Mouse (Mus musculus) c-Kit-positive CD71-negative TER-119-negative erythroid progenitor cells, embryonic 14.5 days (primary cell): Measurements from ENCODE around the gene Asic2.
A peak's percentile ranks its signal among the peaks of the same experiment; 100 is the strongest.

Experiments
- DNase-seq: peaks from one replicate; pipeline ENCODE4 v3.0.0-alpha.2; 2013; ENCODE audit warnings: low read depth

The Asic2 gene

DNA sequence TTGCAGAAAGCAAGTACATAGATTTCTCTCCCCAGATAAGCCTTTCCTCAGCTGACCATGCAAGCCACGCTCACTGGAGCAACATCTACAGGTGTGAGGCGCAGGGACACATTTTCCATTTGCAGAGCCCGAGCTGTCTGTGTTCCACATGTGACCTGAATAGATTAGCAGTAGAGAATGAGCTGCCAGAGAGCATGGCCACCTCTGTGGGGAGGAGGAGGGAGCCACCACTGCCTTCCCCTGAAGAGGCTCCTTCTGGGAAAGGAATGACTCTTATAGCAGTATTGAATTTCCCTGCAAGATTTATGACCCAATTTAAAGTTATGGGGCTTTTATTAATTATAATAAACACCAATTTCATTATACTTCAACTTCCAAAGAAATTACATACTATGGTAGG lies 230.5 kb downstream of the Asic2 start:
- DNase-seq, result no peak

DNA sequence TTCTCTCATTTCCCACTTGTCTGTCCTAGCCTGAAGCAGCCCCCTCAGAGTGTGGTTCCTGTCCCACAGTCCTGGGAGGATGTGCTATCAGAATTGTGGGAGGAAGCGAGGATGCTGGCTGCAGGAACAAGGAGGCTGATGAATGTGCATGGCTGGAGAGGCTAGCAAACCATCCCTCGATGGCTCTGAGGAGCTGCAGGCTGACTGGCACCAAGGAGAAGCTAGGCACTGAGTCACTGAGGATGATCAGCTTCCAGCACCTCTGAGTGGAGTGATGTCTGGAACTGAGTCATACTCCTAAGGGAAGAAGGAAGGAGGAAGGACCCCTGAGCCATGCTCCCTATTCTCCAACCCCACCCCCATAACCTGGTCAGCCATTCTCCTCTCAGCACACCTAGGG lies 246.2 kb downstream of the Asic2 start:
- DNase-seq, result no peak

DNA sequence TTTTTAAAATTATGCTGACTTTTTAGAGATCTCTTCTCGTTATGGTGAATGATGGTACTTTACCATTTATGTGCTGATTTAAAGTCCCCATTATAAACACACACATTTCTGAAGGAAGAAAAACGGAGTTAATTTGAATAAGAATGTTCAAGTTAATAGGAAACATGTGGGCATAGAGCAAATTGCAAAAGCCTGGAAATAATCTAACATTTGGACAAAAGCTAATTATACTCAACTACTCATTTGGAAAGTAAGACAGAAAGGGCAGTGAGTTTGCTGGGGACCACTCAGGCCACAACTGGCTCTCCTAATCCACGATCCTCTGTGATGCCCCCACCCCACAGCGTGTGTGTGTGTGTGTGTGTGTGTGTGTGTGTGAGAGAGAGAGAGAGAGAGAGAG lies 253.5 kb downstream of the Asic2 start:
- no peak for DNase-seq

DNA sequence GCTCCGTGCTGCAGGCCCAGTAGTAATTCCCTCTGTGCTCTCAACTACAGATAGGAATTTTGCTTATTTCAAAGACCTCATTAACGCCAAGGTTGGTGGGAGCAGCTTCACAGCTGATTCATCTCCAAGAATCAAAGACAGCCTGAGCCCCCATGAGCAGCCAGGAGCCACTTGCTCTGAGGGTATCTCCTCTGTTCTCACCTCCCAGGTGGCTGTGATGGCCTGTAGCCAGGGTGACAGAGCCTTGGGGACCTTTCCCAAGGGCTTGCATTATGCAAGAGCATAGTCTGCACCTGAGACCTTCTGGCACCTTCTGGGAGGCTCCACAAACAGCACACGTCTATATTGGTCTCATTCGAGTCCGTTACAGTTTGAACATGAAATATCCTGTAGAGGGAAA lies 261.3 kb downstream of the Asic2 start:
- no peak for DNase-seq

DNA sequence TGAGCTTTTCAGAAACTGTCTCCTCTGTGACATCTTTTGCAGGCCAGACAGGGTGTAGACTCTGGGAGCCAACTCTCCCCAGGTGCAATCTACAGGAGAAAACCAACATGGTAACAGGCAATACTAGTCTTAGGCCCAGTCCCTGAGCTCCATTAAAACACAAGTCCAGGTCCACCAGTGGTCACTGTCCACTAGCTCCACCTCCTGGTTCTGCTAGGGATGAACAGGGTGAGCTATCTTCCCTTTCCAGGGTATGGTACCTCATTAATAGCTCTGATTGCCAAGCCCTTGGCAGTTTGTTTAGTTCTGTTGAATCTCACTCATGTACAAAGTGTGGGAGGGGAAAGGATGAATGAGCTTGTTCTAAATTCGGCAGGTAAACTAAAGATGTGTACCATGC lies 270.2 kb downstream of the Asic2 start:
- DNase-seq, result no peak

DNA sequence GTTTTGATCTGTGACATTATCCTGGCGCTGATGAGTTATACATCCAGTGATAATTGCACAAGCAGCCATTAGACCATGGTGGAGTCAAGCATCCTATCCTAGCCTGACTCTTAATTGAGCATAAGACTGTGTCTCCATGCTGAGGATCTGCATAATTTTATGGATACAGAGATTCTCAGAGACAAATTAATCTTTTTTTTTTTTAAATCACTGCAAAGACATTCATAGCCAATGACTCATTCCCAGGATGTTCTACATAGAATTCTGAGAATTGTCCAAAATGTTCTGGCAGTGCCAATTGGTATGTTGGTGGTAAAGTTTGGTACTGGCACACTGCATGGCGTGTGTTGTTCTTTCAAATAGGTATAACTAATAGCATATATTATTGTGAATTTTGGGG lies 272.8 kb downstream of the Asic2 start:
- DNase-seq, result no peak

DNA sequence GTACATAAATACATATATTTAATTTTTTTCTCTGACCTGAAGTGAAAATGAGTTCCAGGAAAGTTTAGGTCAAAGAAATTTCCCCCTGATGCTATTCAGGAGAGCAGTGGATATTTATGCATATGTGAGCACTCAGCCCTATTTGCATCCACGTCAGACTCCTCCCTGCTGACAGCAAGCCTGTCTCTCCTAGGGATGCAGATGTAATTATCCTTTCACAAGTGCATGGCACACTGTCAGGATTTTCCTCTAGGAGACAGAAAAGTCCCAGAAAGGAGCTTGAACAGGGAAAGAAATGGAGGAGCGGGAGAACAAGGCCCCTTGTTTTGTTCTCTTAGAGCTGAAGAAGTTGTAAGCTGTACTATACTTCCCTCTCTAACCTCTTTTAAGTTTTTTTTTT lies 287.7 kb downstream of the Asic2 start:
- DNase-seq, result no peak

DNA sequence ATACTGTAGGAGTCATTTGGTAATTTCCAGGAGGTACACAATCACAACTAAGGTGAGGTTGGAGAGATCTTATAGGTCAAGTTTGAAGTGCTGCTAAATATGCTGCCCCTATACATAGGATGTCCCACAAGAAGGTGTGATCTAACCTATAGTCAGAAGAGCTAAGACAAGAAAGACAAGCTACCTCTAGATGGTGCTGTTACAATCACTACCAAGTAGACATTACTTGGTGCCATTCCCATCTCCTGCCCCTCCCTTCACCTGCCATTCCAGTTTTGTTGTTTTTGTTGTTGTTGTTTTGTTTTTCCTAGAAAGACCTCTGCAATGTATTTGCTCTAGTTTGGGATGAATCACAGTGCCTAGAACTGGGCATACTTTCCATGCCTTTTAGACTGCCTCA lies 296.5 kb downstream of the Asic2 start:
- no peak for DNase-seq

DNA sequence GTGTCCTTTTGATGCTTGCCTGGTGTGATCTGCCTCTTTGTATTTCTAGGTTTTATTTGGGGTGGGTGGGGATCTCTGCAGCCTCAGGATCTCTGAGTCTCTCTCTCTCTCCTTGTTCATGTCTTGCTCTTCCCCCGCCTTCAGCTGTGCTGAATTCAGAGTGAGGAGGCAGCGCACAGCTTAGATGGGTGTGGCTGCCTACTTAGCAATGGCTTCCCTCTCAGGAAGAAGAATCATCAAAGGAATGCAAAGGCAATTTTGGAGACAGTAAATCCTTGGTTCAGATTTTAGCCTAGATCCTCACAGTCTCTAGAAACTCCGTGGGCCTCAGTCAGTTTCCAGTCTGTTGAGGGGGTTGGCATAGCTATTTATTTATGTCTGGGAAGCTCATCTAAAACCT lies 297.8 kb downstream of the Asic2 start:
- DNase-seq, result no peak

DNA sequence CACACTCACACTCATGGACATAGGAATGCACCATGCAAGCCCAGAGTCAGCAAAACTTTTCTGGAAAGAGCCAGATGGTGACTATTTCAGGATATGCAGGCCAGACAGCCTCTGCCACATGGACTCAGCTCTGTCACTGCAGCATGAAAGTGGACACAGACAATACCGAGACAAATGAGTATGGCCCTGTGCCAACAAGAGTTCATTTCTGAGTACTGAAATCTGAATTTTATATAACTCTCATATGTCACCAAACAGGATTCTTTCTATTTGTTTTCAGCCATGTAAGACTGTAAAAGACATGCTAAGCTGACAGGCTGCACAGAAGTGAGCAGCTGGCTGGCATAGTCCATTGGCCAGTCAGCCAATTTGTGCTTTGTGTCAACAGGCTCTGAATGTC lies 309.4 kb downstream of the Asic2 start:
- no peak for DNase-seq

DNA sequence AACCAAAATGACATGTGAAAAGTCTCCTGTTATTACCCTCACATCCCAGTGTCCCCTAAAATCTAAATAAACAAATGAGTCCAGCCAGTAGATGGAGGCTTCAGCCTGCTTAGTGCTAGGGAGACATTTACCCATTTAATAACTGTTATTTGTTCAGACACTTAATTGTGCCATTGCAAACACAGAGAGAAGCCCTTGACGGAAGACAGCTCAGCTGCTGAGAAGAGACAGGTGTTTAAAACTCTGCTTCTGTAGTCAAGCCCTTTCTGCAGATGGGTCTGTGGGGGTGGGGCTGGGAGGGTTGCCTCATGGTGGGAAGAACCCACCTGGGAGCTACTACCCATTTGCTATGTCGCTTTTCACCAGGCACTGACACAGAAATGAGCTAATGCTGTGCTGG lies 311.1 kb downstream of the Asic2 start:
- DNase-seq, result no peak

DNA sequence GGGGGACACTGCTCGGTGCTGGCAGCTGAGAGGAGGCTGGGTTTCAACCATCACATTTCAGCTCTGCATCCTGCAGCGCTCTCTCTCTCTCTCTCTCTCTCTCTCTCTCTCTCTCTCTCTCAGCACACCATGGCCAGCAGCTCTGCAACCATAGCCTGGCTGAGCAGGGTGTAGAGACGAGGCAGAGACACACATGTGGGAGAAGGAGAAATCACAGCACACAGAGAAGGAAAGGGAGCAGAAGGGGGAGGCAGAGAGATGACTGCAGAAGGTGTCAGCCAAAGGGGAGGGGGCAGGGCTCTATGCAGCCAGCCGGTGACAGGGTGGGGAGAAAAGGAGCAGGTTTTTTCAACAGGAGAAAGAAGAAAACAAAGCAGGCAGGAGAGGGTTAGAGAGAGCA lies 320.4 kb downstream of the Asic2 start:
- DNase-seq, result no peak

DNA sequence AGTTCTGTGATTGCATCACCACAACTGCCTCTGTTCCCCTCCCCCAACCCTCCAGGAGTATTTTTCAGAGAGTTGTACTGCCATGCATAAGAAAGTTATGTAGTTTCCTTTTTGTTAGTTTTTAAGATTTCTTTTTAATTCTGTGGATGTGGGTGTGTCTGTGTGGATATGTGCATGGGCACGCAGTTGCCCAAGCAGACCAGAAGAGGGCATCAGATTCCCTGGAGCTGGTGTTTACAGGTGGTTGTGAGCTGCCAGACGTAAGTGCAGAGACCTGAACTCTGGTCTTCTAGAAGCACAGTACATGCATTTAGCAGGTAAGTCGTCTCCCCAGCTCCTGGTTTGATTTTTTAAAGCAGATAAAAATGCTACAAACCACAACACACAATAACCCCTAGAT lies 322.7 kb downstream of the Asic2 start:
- DNase-seq, result no peak

DNA sequence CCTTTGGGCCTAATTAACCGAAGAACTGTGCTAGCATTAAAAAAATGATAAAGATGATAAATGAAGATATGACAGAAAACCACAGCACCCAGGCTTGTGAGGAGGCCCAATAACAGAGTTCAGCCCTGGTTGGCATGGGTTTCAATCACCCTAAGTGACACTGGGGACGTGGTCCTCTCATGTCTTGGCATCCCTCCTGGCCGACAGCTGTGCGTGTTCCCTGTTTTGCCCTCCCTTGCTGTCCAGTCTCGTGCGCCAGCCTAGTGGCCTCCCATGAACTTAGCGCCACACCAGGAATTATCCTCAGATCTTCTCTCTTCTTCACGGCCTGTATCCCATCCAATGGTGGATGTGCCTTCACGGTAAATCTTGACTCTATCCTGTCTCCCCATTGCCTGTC lies 331.9 kb downstream of the Asic2 start:
- DNase-seq, result no peak

DNA sequence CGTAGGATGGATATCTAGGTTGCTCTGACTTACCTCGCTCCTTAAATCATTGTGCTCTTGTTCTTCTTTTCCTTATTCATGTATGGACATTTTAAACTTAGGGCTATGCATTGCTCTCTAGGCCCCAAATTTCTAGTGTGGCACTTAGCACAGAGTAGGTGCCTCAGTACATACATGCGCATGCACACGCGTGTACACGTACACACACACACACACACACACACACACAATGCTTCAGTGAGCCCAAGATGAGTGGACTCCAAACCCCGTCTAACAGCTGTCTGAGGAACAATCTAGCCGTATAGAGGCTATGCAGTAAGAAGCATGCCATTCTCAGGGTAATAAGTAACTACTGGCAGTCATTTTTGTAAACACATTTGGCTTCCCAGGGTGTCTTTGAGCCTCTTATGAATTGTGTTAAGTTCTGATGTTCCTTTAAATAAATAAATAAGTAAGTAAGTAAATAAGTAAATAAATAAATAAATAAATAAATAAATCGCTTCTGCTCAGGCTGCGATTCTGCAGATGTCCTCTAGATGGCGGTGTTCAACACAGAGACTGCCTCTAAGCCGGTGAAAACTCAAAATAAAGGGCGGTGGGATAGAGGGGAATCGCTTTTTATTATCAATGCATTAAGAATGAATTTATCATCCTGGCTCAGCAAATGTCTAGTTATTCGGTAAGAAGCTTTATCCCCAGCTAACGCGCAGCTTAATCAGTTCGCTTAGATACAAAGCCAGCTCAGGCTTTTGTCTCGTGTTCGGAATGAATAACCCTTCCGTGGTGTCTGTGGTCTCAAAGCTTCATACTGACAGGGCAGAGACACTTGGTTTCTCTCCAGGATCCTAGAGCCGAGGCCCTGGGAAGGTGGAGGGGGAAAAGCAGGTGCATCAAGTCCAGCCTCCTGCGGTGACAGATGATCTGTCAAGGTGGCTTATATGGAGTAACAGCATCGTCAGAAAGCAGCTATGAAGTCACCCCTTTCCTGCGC lies 333.6 kb downstream of the Asic2 start:
- DNase-seq, result no peak

DNA sequence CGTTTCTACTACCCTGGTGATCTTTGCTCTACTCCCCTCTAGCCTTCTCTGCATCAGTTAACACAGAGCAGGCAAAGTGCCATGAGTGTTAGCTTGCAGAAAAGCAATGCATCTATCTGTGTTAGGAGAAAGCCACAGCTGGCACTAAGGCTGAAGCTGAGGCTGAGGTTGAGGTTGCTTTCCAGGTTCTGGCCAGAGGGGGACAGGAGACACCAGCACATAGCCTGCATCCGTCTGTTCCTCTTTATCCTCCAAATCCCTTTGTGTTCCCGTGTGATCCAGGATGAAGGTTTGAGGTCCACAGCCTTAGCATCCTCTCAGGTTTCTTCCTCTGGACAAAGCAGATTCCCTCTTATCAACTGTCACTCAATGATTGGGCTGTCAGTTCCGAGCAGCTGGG lies 343.1 kb downstream of the Asic2 start:
- DNase-seq, result no peak

DNA sequence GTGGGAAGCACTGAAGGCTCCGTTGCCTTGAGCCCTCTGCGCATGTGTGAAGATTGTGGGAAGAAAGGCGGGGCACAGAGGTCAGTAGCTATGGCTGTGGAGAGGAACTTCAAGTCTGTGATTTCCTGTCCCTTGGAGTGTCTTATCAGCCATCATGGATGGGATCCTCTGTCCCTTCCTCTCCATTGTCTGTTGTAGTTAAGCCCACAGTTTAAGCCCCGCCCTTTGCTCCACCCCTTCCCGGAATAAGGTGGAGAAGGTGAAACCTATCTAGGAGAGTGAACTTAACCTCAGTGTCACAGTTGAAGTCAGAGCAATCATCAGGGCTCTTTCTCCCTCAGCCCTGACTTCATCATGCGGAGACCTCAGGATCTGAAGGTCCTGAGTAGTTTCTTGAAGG lies 347.7 kb downstream of the Asic2 start:
- DNase-seq, result no peak

DNA sequence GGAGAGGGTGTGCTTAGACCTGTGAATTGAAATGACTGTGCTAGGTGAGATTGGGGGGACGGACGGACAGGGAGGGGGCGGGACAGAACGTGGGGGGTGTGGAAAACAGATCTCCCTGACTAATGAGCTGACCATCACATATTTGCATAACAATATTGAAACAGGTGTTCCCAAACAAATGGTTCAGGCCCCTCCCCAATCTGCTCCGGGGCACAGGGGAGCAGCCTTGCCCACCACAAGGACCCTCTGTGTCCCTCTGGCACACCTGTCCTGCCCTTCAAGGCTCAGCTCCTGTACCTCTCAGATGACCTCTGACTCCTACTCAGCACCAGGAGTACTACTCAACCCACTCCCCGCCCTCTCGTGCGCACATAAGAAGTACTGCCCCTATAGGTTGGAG lies 351.8 kb downstream of the Asic2 start:
- no peak for DNase-seq

DNA sequence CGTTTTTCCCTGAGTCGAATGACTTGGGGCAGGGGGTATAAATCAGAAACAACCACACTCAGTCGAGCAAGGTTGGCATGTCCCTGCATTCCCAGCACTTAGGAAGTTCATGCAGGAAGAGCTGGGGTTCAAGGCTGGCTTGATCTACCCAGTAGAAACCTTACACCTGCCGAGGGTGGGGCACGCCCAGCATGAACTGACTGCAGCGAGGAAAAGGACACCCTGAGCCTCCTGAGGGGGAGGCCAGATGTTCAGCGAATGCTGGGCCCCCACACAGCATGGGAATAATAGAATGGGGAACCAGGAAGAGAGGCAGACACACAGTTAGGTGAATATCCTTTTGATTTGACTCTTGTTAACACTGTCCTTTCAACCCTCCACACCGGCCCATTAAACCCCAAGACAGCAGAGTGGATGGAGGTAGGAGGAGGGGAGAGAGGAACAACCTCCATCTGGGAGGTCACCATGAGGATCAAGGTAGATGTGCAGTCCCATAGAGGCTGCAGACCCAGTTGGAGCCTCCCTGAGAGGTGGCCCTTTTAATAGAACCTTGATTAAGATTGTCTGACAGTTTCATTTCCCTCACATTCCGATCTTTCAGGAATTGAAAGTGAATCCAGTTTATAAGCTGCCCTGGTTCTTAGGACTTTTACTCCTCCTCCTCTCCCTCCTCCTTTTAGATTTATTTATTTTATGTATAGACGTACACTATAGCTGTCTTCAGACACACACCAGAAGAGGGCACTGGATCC lies 354.2 kb downstream of the Asic2 start:
- DNase-seq, result no peak

DNA sequence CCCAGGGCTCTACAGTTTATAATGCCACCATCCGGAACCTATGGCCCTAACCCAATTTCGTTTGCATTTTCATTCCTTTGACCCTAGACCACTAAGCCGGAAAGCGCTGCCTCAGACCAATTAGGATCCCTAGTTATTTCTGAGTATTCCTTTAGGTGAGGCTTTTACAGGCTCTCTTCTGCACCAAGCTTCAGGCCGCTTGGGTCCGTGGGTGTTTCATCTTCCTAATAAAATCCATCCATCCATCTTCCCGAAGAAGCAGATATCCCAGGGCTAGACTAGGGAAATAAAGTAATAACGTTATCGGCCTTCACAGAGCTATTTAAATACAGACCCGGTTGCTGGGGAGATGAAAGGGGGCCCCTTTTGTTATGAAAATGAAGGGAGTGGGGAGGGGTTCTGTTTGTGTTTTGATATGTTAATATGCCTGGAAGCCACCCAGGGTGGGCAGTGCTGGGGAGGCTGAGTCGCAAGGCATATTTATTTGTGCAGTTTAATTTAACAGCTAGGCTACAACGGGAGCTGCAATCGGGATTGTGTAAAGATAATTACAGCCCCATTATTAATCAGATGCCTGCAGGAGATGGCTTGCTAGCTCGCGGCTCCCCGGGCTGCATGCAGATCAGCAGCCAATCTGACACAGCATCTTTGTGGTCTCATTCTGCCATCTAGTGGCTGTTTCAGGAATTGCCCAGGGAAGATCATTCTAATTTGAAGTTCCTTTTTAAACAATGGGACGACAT lies 355.3 kb downstream of the Asic2 start:
- DNase-seq, result peak; percentile 67

DNA sequence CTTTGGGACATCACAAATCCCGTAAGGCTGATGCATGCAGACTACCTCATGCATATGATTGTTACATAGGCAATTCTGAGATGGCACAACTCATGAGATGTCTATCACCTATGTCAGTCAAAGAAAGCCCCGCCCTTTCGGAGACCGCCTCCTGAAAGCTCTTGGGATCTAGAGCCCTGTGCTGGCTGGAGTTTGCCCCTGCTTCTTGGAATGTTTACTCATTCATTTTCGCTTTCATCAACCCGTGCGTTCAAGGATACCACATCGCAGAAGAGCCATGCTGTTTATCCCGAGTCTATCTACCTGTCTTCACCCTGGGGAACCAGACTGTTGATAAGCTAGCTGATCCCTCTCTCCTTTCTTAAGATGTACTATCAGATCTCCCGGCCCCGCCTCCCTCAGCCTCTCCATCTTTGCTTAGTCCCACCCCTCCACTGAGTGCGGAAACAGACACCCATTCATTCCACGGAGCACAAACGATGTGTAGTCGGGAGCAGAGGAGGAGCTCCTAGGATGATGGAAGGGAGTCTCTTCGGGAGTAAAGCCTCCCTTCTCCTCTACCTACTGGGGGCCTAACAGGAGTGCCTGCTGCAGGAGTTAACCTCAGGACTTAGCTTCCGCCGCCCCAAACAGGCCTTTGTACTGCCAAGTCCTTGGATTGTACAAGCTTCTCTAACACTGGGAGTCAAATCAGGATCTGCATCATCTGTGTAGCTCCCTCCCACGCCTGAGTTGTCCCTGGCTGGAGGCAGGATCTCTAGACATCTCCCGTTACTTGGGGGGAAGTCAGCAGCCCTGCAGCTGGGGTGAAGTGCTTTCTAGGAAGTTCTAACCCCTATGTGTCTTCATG lies 356.1 kb downstream of the Asic2 start:
- DNase-seq, result no peak

DNA sequence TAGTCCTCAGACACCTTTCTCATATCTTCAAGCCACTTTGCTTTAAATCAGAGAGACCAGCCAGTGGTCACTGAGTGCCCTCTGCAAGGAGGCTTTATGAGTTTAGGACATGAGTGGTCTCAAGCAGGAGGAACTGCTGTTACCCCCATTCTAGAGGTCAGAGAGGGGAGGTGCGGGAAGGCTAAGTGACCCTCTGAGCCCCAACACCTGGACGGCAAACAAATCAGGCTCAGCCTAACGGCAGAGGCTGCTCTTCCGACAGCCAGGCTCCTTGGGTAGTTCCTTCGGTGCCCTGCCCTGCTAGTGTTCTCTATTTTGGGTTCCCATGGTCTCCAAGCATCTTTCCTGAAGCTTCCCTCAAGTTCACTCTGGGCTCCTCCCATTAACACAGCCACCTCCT lies 357.8 kb downstream of the Asic2 start:
- no peak for DNase-seq
